Mouse (Mus musculus): Measurements from ENCODE around the gene Scamp5. TPM values are rescaled to one million over a fixed set of nuclear protein-coding genes. Genes with fewer than 3 reads are reported as not detected.
"Not testable (repeated sequence)": the region's sequence is repeated elsewhere in the genome, so short reads cannot be mapped to it uniquely, and the experiment has no call there.

Scamp5 gene
- total RNA-seq, 1 experiment from 2014 or later: 14.4 TPM

GRCm38 (mm10) chr9:57452624-57453462 is 15.0 kb downstream of the Scamp5 start:
- DNase-seq: no peak

- no peak for DNase-seq
Observed at GRCm38 (mm10) chr9:57449715-57450114, 18.1 kb downstream of the Scamp5 start.

GRCm38 (mm10) chr9:57440620-57441019 is 27.2 kb downstream of the Scamp5 start:
- no peak for DNase-seq

GRCm38 (mm10) chr9:57439522-57440295 is 28.2 kb downstream of the Scamp5 start, which contains the start of gene Ppcdc:
Gene Ppcdc, minus strand, starts transcription at chr9:57440124.
- peak; percentile 85 for DNase-seq

GRCm38 (mm10) chr9:57439083-57439482 is 28.8 kb downstream of the Scamp5 start:
- no peak for DNase-seq

GRCm38 (mm10) chr9:57437896-57438614 is 29.8 kb downstream of the Scamp5 start:
- DNase-seq: no peak

GRCm38 (mm10) chr9:57436166-57436565 is 31.7 kb downstream of the Scamp5 start:
- no peak for DNase-seq

GRCm38 (mm10) chr9:57434405-57435165 is 33.3 kb downstream of the Scamp5 start:
- no peak for DNase-seq

GRCm38 (mm10) chr9:57433097-57434032 is 34.5 kb downstream of the Scamp5 start:
- DNase-seq: peak; percentile 78

GRCm38 (mm10) chr9:57432480-57432879 is 35.4 kb downstream of the Scamp5 start:
- no peak for DNase-seq

- no peak for DNase-seq
Observed at GRCm38 (mm10) chr9:57431202-57431601, 36.7 kb downstream of the Scamp5 start.

- DNase-seq: no peak
Observed at GRCm38 (mm10) chr9:57428391-57428790, 39.5 kb downstream of the Scamp5 start.

- no peak for DNase-seq
Observed at GRCm38 (mm10) chr9:57427937-57428336, 39.9 kb downstream of the Scamp5 start.

GRCm38 (mm10) chr9:57427123-57427522 is 40.7 kb downstream of the Scamp5 start:
- not testable (repeated sequence) for DNase-seq

- DNase-seq: no peak
Observed at GRCm38 (mm10) chr9:57425116-57425515, 42.7 kb downstream of the Scamp5 start.

- no peak for DNase-seq
Observed at GRCm38 (mm10) chr9:57424066-57424465, 43.8 kb downstream of the Scamp5 start.

- peak; percentile 29 for DNase-seq
Observed at GRCm38 (mm10) chr9:57421688-57422111, 46.2 kb downstream of the Scamp5 start.

- DNase-seq: peak; percentile 59
Observed at GRCm38 (mm10) chr9:57421121-57421571, 46.7 kb downstream of the Scamp5 start.

- peak; percentile 97 for DNase-seq
Observed at GRCm38 (mm10) chr9:57420321-57421120, 47.3 kb downstream of the Scamp5 start.
